Mouse (Mus musculus) right cerebral cortex, postnatal 25 days (tissue): ENCODE measurements at regions not wholly inside any gene's neighbourhood (a gene's known extent, or its start where the extent isn't known, plus 50 kb on each side); places are given as distances from the start of the nearest gene placed in this dataset.

Source experiments
- DNase-seq: peaks from one replicate; pipeline ENCODE4 v3.0.0; 2022

DNA sequence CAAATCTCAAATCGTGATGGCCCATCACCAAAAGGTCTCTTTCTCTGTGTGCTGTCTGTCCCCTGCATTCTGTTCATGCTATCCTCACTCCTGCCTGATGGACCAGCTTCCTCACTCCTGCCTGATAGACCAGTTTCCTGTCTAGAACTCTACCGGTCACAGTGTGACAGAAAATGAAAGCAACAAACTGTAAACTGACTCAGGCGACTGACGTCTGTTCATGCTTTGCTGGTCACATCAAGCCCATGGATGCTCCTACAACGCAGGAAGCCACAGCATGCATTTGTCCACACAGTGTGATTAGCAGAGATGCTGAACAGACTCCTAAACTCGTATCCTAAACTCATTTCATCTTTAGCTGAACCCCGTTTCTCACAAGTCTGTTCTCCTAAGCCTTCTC is 227.3 kb upstream of the N4bp1 start:
- DNase-seq, result no peak

GRCm38 (mm10) chr8:87105106-87105505 is 220.0 kb upstream of the N4bp1 start:
- no peak for DNase-seq

- DNase-seq, result no peak
Observed at GRCm38 (mm10) chr8:87095211-87095610, 210.2 kb upstream of the N4bp1 start.

- no peak for DNase-seq
Observed at GRCm38 (mm10) chr8:87094685-87095084, 209.6 kb upstream of the N4bp1 start.

- no peak for DNase-seq
Observed at GRCm38 (mm10) chr8:87093716-87094115, 208.7 kb upstream of the N4bp1 start.

DNA sequence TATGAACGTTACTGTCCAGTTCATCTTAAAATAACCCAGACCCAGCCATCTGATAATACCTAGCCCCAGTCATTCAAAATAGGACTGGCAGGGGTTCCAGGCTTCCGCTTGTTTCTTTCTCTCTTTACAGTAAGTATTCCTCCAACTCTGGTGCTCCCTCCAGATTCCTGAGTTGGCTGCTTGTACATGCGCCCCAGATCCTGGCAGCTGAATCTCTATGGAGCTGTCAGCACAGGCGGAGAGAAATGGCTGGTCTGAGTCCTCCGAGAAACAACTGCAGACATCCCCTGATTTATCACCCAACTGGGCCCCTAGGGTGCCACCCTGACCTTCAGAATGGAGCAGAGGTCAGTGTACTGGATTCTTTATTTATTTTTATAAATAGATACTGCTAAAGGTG is 208.0 kb upstream of the N4bp1 start:
- DNase-seq, result no peak

- no peak for DNase-seq
Observed at GRCm38 (mm10) chr8:87087451-87088095, 202.5 kb upstream of the N4bp1 start.

GRCm38 (mm10) chr8:87078260-87078659 is 193.2 kb upstream of the N4bp1 start:
- DNase-seq, result no peak

DNA sequence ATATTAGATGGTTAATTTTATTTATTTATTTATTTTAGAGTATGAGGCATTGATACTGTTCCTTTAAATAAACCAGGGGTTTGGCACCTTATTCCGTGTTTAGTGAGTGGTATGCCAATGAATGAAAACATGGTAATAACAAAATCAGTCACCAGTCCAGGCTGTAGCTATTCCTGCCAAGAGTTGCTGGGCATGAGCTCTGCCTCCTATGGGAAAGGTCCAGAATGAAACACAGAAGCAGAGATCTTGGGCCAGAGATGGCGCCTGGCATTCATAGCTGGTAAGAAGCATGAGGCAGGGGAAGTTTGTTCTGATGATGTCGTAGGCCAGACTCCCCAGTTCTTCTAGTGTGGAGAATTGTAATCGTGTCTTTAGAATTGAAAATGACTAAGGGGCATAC is 190.9 kb upstream of the N4bp1 start:
- no peak for DNase-seq

- DNase-seq, result no peak
Observed at GRCm38 (mm10) chr8:87071224-87071623, 186.2 kb upstream of the N4bp1 start.

DNA sequence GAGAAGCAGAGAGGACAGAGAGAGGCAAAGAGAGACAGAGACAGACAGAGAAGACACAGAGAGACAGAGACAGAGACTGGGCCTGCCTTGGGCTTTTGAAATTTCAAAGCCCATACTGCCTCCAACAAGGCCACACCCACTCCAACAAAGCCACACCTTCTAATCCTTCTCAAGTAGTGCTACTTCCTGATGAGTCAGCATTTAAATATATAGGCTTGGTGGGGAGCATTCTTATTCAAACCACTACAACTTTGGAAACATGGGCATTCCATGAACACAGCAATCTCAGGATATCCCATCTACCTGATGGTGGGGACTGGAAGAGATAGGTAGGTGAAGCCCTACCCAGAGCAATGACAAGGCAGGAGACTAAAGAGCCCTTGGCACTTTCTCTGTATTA is 182.0 kb upstream of the N4bp1 start:
- DNase-seq, result no peak

DNA sequence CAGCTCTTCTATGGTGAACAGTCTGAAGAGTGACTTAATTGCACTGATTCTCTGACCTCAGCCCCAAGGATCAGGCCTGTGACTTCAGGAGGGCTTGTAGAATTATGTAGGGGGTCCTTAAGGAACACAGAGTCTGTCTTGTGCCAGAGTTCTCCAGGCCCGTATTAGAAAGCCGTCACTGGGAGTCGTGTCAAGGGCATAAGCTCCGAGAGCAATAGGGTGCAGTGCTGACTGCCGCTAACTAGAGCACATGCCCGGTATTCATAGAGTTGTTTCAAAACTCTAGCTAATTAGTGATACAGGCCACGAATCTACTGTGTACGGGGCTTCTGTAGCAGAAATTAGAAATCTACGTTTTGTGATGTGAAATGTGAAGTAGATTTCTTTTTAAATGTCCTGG is 179.7 kb upstream of the N4bp1 start:
- DNase-seq, result no peak

DNA sequence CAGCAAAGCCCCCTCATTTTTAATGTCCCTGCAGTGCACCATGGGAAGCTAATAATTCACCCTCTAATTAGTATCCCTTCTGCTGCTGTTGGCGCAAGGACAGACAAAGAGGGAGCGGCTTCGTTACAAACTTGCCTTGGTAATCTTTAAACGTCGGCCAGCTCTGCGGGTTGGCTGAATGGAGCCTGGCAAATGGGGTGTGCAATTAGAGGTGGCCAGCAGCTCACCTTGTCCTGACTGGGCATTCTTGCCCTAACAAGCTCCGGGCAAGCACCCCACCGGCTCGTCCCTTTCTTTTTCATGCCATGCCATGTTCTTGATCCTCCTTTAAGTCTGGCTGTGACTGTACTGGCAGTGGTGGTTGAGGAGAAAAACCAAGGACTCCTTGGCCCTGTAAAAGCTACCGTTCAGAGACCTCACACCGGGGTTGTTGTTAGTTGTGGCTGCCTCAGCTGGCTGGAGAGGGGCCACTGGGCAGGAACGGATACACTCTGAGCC is 179.2 kb upstream of the N4bp1 start:
- no peak for DNase-seq

GRCm38 (mm10) chr8:87063588-87063987 is 178.5 kb upstream of the N4bp1 start:
- no peak for DNase-seq

DNA sequence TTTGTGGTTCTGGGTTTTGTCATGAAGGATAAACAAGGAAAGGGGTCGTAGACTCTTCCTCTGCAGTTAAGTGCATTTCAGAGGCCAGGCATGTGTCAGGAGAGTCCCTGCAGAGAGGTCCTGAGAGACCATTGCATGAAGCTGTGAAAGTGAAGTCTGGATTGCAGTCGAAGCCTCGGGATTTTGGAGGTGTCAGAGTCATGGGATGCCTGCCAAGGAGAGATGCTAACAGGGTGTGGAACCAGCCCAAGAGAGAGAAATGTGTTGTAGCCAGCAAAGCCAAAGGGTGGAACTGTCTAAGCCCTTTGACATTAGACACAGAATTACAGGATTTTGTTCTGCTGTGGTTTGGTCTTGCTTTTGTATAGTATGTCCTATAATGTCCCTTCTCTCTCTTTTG is 164.7 kb upstream of the N4bp1 start:
- DNase-seq, result no peak

DNA sequence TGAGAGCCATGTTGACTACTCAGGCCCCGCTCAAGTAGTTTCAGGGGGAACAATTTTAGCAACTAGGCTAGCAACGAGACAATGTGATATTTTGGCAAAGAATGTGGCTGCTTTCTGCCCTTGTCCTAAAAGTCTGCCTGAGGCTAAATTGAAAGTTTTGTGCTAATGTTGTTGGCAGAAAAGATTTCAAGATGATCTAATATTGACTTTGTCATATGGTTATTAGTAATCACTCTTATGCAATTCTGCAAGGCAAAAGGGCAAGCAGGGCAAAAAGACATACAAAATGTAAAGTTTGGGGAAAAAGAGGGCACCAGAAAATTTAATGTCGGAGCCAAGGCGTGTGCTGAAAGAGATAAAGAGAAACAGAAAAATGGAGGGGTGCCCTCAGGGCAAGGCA is 164.1 kb upstream of the N4bp1 start:
- DNase-seq, result no peak

GRCm38 (mm10) chr8:87046590-87046989 is 161.5 kb upstream of the N4bp1 start:
- no peak for DNase-seq

DNA sequence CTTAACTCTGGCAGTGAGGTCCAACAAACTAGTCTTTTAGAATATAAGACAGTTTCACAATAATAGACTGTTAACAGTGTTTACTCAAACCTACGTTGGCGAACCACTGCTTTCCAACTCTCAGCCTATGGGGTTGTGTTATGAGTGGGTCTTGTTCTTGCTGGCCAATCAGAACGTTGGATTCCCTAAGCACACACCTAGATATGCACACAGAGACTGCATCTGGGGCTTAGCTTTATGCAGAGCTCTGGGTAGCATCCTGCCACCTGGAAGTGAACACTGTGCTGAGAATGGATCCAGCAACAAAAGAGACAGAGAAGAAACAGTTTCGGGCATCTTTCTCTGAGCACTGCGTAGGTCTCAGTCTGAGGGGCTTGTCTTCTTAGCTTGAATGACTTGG is 158.0 kb upstream of the N4bp1 start:
- no peak for DNase-seq

DNA sequence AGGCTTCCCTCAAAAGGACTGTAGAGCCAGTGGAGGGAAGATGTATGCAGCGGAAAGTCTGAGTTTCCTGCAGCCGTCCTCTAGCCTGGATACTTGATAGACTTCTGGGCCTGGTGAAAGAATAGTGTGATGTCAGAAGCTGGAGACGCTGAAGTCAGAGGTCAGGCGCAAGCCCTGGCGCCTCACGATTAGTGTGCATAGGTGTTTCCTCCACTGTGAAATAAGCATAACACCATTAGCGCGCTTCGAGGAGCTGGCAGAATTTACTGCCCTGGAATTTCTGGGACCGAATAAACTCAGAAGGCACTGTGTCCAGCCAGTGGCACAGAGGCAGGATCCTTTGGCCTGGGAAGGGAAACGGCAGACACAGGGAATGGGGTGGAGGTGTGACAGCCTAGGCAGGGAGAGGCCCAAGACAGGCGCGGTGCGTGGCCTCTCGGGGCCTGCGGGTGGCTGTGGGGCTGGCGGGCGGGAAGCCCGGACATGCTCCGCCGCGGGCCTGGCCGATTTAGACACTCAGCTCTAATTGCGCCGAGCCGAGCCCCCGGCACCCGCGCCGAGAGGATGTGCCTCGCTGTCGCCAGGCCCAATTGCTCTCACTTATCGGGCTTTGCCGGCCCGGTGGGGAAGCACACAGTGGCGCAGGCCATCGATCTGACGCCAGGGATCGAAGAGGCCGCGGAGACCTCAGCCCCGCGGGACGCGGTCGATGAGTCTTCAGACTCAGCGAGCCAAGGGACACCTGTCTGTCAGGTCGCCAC is 152.7 kb upstream of the N4bp1 start:
- DNase-seq, result no peak

GRCm38 (mm10) chr8:87035996-87036395 is 150.9 kb upstream of the N4bp1 start:
- no peak for DNase-seq

DNA sequence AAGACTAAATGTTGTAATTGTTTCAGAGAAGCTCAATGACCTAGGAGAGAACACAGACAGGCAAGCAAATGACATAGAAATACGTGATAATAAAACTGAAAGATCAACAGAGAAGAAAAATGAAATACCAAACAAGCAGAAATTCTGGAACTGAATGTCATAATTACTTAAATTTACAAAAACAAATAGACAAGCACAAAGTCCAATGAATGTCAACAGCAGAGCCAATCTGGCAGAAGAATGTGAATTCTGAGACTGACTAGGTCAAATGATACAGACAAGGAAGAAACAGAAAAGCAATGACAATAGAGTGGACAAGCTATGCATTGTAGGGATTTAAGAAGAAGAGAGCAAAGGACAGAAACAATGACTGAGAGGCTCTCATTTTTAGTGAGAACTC is 143.1 kb upstream of the N4bp1 start:
- no peak for DNase-seq

- no peak for DNase-seq
Observed at GRCm38 (mm10) chr8:87025946-87026345, 140.9 kb upstream of the N4bp1 start.

DNA sequence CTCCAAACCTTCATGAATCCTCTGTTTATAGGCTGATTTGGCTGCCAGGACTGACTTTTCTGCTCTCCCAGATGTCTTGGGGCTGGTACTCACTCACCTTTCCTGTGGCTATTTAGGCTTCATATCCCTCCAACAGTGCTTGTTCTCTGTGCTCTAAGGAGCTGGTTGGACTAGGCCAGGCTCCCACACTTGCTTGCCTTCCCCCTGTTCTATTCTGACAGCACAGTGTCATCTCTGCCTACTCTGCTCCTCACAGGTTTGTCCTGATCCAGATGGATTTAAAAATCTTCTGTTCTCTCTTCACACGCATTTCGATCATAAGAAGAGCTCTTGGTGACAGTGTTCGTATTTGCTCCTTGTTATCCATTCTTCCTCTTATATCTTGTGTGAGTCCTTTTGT is 134.7 kb upstream of the N4bp1 start:
- DNase-seq, result no peak

DNA sequence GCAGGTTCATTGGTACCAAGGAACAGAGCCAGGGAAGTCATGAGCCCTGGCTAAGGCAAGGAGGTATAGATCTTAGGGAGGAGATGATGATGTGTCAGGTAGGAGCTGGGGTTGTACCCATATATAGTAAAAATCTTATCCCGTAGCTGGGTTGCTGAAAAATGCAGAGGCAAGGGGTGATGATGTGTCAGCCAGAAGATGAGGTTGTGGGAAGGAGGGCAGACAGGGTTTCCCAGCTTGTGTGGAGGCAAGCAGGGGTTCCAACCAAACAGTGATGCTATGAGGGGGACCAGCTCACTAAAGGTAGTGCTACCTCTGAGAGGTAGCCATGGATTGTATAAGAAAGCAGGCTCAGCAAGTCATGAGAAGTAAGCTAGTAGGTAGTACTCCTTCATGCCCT is 90.5 kb upstream of the N4bp1 start:
- no peak for DNase-seq

DNA sequence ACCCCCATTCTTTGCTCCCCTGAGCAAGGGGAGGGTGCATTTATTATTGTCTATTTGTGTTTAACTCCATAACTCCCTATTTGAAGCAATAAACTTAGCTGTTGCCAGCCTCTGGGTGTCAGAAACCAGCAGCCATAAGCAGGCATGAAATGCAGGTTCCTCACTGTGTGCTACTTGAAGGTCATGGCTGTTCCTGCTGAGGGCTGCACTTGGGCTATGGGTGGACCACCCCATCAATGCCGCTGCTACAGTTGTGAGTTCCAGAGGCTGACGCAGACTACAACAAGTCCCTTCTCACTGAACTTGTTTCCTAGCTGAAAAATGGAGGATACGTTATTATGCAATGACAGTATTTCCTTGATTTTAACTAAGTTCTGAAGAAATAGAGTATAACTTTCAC is 86.7 kb upstream of the N4bp1 start:
- no peak for DNase-seq
